In genomic region chr5:108693872-108694288, GRCm38 (mm10) we compare ENCODE assay signal across 8 mouse cellular contexts. TPM values are rescaled to one million over a fixed set of nuclear protein-coding genes. Genes with fewer than 3 reads are reported as not detected.
DNase-seq lines count a peak whose midpoint lies in the region; ATAC-seq and TF ChIP-seq lines count a peak whose summit lies in the region.

No protein-coding gene starts in this region.

- H3K36me3 ChIP-seq in liver, embryonic 12.5 days: 0 out of 2 replicates have a peak, but pooled peaks cover 4% of the 10 kb centered on the region
- H3K36me3 ChIP-seq in splenic B cell, adult 2 months (ENCODE audit: control insufficient read depth, insufficient read depth, low read length, poor library complexity, severe bottlenecking): no peaks in the 10 kb centered on the region

- H3K4me2 ChIP-seq in liver, embryonic 12.5 days: peak overlapping the region; percentile 99

- WGBS in liver, embryonic 12.5 days (ENCODE audit: insufficient replicate concordance): under 1% methylated on average over 39 of the region's 43 CpGs

- intact Hi-C loops in left cerebral cortex, adult 2 months (cut with DNase I): loop anchor here (2.0 kb wide), 1 partner anchor 33 kb away; no protein-coding TSS in a partner anchor

- peak; percentile 94 for ATAC-seq in liver, embryonic 12.5 days

- TF ChIP-seq CTCF in left cerebral cortex, adult 2 months (IDR thresholded peaks at IDR 0.05): no peak

- peaks cover 68% of the 10 kb centered on the region for H3K4me1 ChIP-seq in liver, embryonic 12.5 days

- H3K27me3 ChIP-seq in liver, embryonic 12.5 days (replicated peaks): peaks cover 10% of the 10 kb centered on the region; the same call in 1 of the 2 replicates
- no peaks in the 10 kb centered on the region; the same call in 1 of the 2 replicates for H3K27me3 ChIP-seq in splenic B cell, adult 2 months (ENCODE audit: control insufficient read depth, insufficient read depth, low read length, poor library complexity, severe bottlenecking)

- H3K27ac ChIP-seq in left cerebral cortex, adult 2 months: no peak overlapping the region
- H3K27ac ChIP-seq in liver, embryonic 12.5 days: peak overlapping the region; percentile 89

- peak overlapping the region; percentile 47 for H3K4me3 ChIP-seq in left cerebral cortex, adult 2 months
- peak overlapping the region; percentile 95 for H3K4me3 ChIP-seq in liver, embryonic 12.5 days

- peak; percentile 57 to 79 for DNase-seq in left cerebral cortex, adult 2 months (ENCODE audit: extremely low spot score in 1 of 2, low spot score in 2 of 2)
- DNase-seq in left cerebral cortex, adult 11 months (ENCODE audit: low spot score): no peak
- peak; percentile 91 for DNase-seq in embryo, embryonic 9.5 days (ENCODE audit: extremely low spot score)
- peak; percentile 90 to 93 for DNase-seq in heart, adult 18-20 months
- peak; percentile 86 for DNase-seq in kidney, adult 18-20 months
- DNase-seq in naive thymus-derived CD4-positive, alpha-beta T cell, adult 2 months (ENCODE audit: low read depth): peak; percentile 93
- DNase-seq in splenic B cell, adult 2 months (ENCODE audit: low read depth, low spot score): peak; percentile 92

- no peaks in the 10 kb centered on the region for H3K9me3 ChIP-seq in liver, embryonic 12.5 days (replicated peaks)

- H3K9ac ChIP-seq in liver, embryonic 12.5 days: peak overlapping the region; percentile 92

RNA-seq across cellular contexts. Expression of gene Fgfrl1, which starts 1.7 kb away (rescaled TPM):
- 10 to 100 TPM; 19.7 to 21.7 TPM for total RNA-seq in left cerebral cortex, adult 2 months (2021)
- 10 to 100 TPM; 23.7 to 26.1 TPM for total RNA-seq in heart, adult 18-20 months (2021)
- 18.0 and 18.6 TPM in 2 replicates for polyA plus RNA-seq in liver, embryonic 12.5 days (2016; fragmentation: Nextera tagmentation; extraction: Ambion mirVana)

RNA-seq across cellular contexts. Expression of gene Slc26a1, which starts 18.5 kb away (rescaled TPM):
- total RNA-seq in left cerebral cortex, adult 2 months (2021): 1 to 10 TPM in 1 of 2 experiments, under 1 TPM in 1; 0.89 to 1.4 TPM
- total RNA-seq in heart, adult 18-20 months (2021): not detected
- polyA plus RNA-seq in liver, embryonic 12.5 days (2016; fragmentation: Nextera tagmentation; extraction: Ambion mirVana): 12.7 and 12.9 TPM in 2 replicates

RNA-seq across cellular contexts. Expression of gene Dgkq, which starts 24.4 kb away (rescaled TPM):
- 10 to 100 TPM; 58.9 to 59.7 TPM for total RNA-seq in left cerebral cortex, adult 2 months (2021)
- total RNA-seq in heart, adult 18-20 months (2021): 1 to 10 TPM; 4.8 to 6.6 TPM
- polyA plus RNA-seq in liver, embryonic 12.5 days (2016; fragmentation: Nextera tagmentation; extraction: Ambion mirVana): 6.2 and 7.1 TPM in 2 replicates

RNA-seq across cellular contexts. Expression of gene Idua, which starts 33.7 kb away (rescaled TPM):
- total RNA-seq in left cerebral cortex, adult 2 months (2021): 10 to 100 TPM; 14.9 to 20.8 TPM
- total RNA-seq in heart, adult 18-20 months (2021): 10 to 100 TPM; 18.1 to 21.4 TPM
- 5.9 TPM in 2 replicates for polyA plus RNA-seq in liver, embryonic 12.5 days (2016; fragmentation: Nextera tagmentation; extraction: Ambion mirVana)

Comparison
In these comparisons a context has a peak if more than half of its experiments do, and no peak if none do; other contexts are left out.
1. RNA of gene Dgkq, which starts 24.4 kb away (total RNA-seq): 58.9 to 59.7 TPM in left cerebral cortex, adult 2 months; 4.8 to 6.6 TPM in heart, adult 18-20 months; every median in the first group is over 4 times any median in the second.